ENCODE assay signal across 1 mouse cellular context in the genomic region with DNA sequence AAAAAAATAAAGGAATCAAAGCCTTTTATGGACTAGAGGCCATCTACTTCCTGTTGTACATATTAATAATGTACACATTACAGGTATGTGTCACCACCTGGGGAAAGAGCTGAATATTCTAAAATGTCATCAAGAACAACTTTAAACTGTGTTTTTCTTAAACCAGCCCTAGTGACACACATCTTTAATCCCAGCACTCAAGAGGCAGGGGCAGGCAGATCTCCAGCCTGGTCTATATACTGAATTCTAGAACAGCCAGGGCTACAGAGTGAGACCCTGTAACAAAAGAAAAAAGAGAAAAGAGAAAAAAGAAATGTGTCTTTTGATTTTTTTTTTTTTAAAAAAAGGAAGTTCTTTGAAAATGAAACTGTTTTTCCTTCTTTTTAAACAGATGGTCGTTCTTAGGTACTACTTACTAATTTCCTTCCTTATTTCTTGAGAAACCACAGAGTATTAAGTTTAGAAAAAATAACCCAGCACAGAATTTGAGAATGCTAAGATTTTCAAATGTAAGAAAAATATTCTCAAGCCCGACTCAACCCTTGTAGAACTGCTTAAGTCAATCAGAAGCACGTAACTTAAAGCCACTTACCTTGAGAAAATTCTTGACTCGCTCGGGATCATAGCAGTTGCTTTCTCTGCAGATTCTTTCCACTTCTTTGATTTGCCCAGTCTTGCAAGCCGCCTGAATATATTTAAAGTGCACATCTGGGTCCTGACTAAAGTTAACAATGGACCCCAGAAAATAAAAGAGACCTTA.
TF ChIP-seq lines count a peak whose summit lies in the region.

No protein-coding gene starts in this region.

TF ChIP-seq in MEL, 35 proteins besides CTCF, POLR2A, EP300 and RAD21:
- TF ChIP-seq RCOR1 (IDR thresholded peaks at IDR 0.05; ENCODE audit: low read depth, low read length) (no peak), UBTF (IDR thresholded peaks at IDR 0.05; ENCODE audit: borderline replicate concordance, insufficient read depth, low read depth, low read length) (no peak), TBP (IDR thresholded peaks at IDR 0.05; ENCODE audit: low read depth, low read length) (no peak), MAZ (IDR thresholded peaks at IDR 0.05; ENCODE audit: low read depth, low read length) (no peak), BHLHE40 (IDR thresholded peaks at IDR 0.05; ENCODE audit: borderline replicate concordance, low read depth, low read length) (no peak), MYC (IDR thresholded peaks at IDR 0.05; ENCODE audit: low read depth, low read length) (no peak), GATA1 (IDR thresholded peaks at IDR 0.05; ENCODE audit: low read depth, low read length) (no peak), MAFK (IDR thresholded peaks at IDR 0.05; ENCODE audit: borderline replicate concordance, low read depth, low read length) (no peak), HCFC1 (IDR thresholded peaks at IDR 0.05; ENCODE audit: low read depth, low read length) (no peak), USF2 (IDR thresholded peaks at IDR 0.05; ENCODE audit: borderline replicate concordance in 1 of 2, insufficient read depth in 1 of 2, low read depth in 1 of 2, low read length in 2 of 2) (no peak), KAT2A (conservative IDR thresholded peaks at IDR 0.05; ENCODE audit: low read depth, low read length) (no peak), USF1 (IDR thresholded peaks at IDR 0.05; ENCODE audit: low read depth, low read length) (no peak), ZNF384 (IDR thresholded peaks at IDR 0.05; ENCODE audit: low read depth, low read length) (peak; percentile 82), E2F4 (IDR thresholded peaks at IDR 0.05; ENCODE audit: borderline replicate concordance, low read depth, low read length) (no peak), ELF1 (IDR thresholded peaks at IDR 0.05; ENCODE audit: low read depth, low read length) (no peak), POLR2AphosphoS5 (IDR thresholded peaks at IDR 0.05; ENCODE audit: borderline replicate concordance, low read depth, low read length) (no peak), ETS1 (IDR thresholded peaks at IDR 0.05; ENCODE audit: low read depth, low read length) (peak; percentile 73), MYB (IDR thresholded peaks at IDR 0.05; ENCODE audit: low read depth, low read length) (no peak), NELFE (IDR thresholded peaks at IDR 0.05; ENCODE audit: low read depth, low read length) (no peak), SIN3A (IDR thresholded peaks at IDR 0.05; ENCODE audit: low read length) (0 out of 2 replicates have a peak, but pooled peaks have one; percentile 1)
